Mouse (Mus musculus) urinary bladder, adult 2 months (tissue): Measurements from ENCODE around the gene Blmh. TPM values are rescaled to one million over a fixed set of nuclear protein-coding genes. Genes with fewer than 3 reads are reported as not detected.
"Not testable (repeated sequence)": the region's sequence is repeated elsewhere in the genome, so short reads cannot be mapped to it uniquely, and the experiment has no call there.

ENCODE experiments used
- DNase-seq: peaks from one replicate; pipeline ENCODE4 v3.0.0; 2022; ENCODE audit warnings: low spot score
- polyA plus RNA-seq: library from polyadenylated mRNA; depleted of rRNA; stranded (reverse); fragments of >200 nt; gene quantifications from 2 replicates; pipeline ENCODE4 v1.2.3, GENCODE M21; 2012

The Blmh gene
- polyA plus RNA-seq, 1 experiment = 25.8 TPM

DNA sequence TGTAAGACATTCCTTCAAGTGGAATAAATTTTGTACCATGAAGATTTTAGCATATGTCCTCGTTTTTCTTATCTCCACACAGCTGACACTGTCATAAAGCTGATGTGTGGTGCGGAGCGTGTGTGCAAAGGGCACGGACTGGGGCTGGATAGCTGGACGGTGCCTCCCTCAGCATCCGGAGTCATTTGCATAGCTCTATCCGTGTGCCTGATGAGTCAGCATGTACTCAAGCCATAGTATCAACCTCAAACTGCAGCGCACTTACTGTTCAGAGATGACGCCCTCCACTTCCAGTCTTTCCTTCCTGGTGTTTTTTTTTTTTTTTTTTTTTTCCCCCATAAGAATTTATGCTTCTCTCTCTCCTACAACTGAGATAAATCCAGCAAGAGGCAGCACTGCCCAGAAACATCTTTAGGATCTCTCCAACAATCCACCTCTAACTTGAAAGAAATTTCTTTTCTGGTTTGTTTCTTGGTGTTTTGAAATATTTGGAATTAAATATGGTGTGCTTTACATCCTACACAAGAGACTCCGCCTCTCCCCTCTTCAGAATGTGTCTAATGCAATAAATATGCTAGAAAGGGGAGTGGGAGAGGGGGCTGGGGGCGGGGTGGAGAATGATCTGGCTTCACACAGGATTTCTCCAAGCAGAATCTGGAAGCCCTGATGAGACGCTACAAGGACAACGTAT is 7.9 kb upstream of the Blmh start:
- no peak for DNase-seq

DNA sequence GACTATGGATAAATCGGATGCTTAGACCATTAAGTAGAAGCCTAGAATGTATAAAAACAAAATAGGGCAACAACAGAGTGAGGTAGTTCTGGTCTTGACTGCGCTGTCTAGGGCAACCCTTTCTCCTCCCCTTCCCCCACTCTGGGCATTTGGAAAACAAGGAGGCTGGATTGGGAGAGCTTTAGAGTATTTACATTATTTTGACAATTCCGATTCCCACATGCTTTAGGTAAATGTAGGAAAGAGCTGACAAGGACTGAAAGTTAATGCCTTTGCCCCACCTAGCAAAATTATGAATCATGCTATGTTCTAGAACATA is 7.4 kb upstream of the Blmh start:
- DNase-seq = no peak

- DNase-seq = no peak
Observed at GRCm38 (mm10) chr11:76920607-76921006, 4.0 kb upstream of the Blmh start.

DNA sequence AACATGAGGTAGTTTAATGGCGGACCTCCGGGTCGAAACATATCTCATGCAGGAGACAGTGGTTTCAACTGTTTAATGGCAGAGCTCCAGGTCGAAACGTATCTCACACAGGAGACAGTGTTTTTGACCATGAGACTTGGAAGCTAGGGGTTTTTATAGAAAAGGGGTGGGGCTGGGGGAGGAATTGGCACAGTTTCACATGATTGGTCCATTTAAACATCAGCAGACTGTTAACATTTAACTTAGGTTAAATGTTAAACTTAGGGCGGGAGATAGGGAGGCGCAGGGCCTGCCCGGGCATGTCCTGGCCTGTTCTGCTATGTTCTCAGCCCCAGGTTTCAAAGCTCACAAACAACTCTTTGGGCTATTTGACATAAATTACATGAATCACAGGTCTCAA is 4.0 kb downstream of the Blmh start:
- not testable (repeated sequence) for DNase-seq

GRCm38 (mm10) chr11:76933209-76933608 is 8.6 kb downstream of the Blmh start:
- no peak for DNase-seq

DNA sequence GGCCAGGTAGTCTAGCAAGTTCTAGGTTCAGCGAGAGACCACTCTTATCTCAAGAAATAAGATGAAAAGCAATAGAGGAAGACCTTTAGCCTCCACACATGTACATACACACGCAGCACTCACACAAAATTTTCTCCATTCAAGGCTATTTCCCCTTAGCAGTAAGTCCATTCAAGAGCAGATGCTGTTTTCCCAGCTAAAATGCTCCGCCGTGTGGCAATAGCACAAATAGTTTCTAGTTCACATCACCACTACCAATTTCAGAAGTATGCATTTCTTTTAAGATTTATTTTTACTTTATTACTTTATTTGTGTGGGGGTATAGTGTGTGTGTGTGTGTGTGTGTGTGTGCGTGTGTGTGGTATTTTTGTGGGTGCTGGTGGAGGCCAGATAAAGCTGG is 12.0 kb downstream of the Blmh start:
- DNase-seq = no peak

GRCm38 (mm10) chr11:76944839-76945238 is 20.2 kb downstream of the Blmh start:
- no peak for DNase-seq

- DNase-seq = peak; percentile 96
Observed at GRCm38 (mm10) chr11:76945386-76946202, 21.0 kb downstream of the Blmh start.

- no peak for DNase-seq
Observed at GRCm38 (mm10) chr11:76946203-76946585, 21.6 kb downstream of the Blmh start.

DNA sequence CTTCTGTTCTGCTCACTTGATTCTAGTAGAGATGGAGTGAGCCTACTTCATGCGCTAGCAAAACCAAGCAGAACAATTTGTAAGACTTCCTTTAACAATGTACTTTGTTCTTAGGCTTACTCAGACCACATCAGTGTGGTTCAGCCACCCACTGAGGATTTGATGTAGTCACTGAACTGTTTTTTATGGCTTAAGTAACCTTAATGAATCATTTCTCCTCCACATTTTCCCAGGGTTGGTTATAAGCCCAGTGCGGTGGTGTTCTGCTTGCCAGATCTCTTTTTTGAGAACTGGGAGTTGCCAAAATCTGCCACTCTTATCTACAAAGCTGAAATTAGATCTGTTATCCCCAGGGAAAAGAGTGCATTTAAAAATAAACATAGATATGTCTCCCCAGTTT is 28.9 kb downstream of the Blmh start:
- no peak for DNase-seq

DNA sequence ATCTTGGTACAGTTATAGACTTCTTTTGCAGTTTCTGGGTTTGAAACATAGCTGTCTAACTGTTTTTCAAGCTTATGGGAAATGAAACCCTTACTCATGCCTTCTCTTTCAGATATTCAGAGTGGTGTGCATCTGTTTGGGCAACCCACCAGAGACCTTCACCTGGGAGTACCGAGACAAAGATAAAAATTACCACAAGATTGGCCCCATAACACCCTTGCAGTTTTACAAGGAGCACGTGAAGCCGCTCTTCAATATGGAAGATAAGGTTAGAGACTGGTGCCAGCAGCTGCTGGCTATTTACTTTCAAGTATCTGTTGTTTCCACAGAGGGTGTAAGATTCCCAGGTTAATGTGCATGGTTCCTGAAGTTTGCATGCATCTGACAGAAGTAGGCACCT is 41.1 kb downstream of the Blmh start:
- no peak for DNase-seq

DNA sequence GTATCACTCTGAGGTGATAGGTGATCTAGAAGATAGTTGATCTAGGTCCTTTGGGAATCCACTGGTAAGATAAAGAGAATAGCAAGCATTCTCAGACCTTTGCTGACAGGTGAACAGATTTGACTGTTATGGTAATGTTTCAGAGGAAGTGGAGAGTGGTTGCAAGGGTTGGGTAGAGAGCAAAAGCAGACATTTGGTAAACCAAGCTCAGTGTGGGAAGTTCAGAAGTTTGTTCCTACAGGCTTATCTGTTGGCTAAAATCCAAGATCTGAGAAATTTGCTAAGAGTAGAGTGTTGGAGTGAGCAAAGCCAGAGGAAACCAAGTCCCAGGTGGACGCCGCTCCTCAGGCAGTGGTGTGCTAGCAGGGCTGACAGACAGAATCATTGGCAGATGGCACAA is 45.7 kb downstream of the Blmh start:
- no peak for DNase-seq

DNA sequence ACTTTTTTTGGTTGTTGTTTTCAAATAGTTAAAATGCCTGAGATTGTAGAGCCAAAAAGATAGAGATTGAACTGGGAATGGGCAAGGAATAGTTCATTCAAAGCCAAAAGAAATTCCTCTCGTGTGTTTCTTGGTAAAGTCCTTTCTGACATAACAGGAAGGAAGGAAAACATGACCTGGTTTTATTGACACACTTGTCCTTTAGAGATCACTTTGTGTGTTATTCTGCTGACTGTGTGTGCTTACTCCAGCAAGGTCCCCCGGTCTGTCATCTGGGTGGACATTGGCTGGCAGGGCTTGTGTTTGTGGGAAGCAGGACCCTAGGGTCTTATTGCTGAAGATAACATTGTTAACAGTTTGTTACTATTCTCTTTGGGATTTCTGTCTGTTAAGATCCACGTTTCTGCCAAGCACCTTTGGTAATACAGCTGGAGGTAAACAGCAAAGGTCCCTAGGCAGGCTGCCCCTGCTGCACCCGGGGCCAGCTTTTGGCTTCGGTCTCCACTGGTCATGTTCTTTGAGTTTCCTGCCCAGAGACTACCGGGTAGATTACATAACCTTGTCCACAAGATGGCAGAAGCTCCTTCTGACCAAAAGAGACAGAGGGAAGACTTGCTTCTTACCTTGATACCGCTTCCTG is 50.2 kb downstream of the Blmh start:
- no peak for DNase-seq

DNA sequence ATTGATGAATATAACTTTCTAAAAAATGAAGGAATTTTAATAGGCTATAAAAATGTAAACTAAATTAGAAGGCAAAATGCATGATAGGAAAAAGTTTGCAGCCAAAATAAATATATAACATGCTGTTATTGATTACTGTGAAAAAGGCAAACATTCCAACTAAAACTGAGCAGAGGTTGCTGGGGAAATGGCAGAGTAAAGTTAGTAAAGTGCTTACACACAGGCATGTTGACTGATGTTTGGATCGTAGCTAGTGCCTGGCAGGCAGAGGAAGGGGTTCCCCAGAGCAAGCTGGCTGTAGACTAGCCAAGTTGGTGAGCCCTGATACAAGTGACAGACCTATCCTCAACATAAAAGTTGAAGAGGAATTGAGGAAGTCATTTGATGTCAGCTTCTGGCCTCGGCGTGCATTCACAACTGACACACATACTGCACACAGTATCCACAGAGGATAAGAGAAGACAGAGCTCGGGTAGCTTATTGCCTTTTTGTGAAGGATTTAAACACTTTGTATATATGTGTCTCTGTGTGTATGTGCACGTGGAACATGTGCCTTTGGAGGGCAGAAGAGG is 57.0 kb downstream of the Blmh start:
- DNase-seq = no peak

DNA sequence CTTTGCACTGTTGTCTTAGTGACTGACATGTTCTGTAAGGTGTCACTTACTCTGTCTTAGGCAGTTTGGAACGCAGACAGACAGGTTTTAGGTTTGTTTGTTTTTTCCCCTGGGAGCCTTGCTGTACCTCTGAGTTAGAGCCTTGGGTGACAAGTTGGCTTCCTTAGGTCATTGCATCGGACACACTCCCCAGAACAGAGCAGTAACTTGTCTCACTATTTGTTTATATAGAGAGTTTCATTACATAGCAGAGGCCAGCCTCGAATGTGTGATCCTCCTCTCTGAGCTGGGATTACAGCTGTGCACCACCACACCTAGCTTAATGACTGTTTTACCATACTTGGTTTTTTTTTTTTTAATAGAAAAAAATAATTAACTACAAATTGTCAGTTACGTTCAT is 57.8 kb downstream of the Blmh start:
- DNase-seq = no peak

- DNase-seq = no peak
Observed at GRCm38 (mm10) chr11:76983641-76984040, 59.0 kb downstream of the Blmh start.

DNA sequence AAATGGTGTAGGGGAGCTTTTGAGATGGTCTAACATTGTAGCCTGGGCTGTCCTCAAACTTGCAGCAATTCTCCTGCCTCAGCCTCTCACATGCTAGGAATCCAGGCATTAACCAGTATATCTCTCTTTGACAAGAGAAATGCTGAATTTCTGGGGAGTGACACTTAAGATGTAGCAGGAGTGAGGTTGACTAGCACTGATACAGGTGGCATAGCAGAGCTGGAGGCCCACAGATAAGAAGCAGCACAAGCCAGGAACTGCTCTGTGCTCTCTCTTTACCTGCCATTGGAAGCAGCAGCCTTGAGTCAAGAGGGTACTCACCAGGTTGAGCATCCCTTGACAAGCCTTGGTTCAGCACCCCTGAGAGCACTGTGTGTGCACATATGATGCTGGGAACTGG is 59.6 kb downstream of the Blmh start:
- no peak for DNase-seq

GRCm38 (mm10) chr11:76990839-76991238 is 66.2 kb downstream of the Blmh start:
- DNase-seq = no peak

DNA sequence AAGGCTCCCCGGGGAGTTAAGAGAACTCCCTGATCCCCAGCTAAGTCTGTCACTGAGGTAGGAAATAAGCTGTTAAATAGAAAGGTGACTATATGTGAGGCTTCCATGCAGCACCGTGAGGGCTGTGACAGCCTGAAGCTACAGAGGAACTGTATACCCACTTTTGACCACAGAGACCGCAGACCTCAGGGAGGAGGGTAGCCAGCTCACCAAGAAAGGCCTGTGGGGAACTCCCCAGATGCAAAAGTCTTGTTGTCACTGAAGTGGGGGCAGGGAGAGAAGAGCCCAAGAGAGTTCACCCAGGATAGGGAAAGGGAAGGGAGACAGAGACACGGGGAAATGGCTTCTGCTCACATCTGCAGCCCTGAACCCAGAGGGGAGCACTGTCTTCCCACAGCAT is 68.3 kb downstream of the Blmh start:
- no peak for DNase-seq

- DNase-seq = no peak
Observed at GRCm38 (mm10) chr11:76995966-76996672, 71.5 kb downstream of the Blmh start.

- DNase-seq = peak; percentile 64
Observed at GRCm38 (mm10) chr11:76997305-76997704, 72.7 kb downstream of the Blmh start.
